Mouse (Mus musculus) spleen, adult 2 months (tissue): ENCODE data around the gene Nod2.

Experiments
- CTCF ChIP-seq: fragments of 200-500 bp; IDR thresholded peaks from 2 replicates; pipeline ENCODE4 v1.5.1; 2011; ENCODE audit warnings: mild to moderate bottlenecking, inconsistent platforms; ENCODE audit not compliant: insufficient read depth, insufficient read length, insufficient replicate concordance; ENCODE audit errors: extremely low read depth
- POLR2A ChIP-seq: fragments of 200-500 bp; IDR thresholded peaks from 2 replicates; pipeline ENCODE4 v1.6.1; 2011; ENCODE audit warnings: low read depth, low read length, inconsistent platforms

DNA sequence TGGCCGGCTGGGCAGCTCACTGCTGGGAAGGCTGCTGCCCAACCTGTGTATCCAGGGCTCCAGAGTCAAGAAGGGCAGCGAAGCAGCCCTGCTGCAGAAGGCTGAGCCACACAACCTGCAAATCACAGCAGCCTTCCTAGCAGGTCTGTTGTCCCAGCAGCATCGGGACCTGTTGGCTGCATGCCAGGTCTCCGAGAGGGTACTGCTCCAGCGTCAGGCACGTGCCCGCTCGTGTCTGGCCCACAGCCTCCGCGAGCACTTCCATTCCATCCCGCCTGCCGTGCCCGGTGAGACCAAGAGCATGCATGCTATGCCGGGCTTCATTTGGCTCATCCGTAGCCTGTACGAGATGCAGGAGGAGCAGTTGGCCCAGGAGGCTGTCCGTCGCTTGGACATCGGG is 17.8 kb downstream of the Nod2 start:
- TF ChIP-seq CTCF (no peak), POLR2A (no peak)
